In the genomic region with DNA sequence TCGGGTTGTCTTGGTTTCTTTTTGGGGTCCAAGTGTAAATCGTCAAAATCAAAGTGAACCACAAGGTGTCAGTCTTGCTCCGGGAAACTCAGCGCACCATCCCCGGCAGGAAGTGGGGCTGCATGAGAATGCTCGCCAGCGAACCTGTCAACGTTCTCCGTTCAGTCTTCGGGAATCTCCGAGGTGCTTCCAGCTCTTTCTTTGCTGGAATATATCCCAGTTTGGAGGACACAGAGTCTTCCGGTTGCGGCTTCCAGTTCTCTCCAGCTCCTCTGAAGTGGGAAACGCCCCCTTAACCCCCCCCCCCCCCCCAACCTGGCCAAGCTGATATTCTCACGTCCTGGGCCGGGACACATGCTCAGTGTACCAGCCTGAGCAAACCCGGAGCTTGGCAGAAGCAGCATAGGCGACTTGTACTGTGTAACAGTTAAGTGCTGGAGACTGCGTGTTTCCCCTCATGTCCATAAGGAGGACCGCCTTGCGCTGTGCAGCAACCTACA, we compare ENCODE assay signal across 8 mouse cellular contexts. TPM values are rescaled to one million over a fixed set of nuclear protein-coding genes. Genes with fewer than 3 reads are reported as not detected.
DNase-seq lines count a peak whose midpoint lies in the region; ATAC-seq and TF ChIP-seq lines count a peak whose summit lies in the region.

No protein-coding gene starts in this region.

- H3K27ac ChIP-seq in ES-E14 (ENCODE audit: insufficient read depth, low read depth, low read length, poor library complexity, severe bottlenecking) = no peak overlapping the region
- no peak overlapping the region for H3K27ac ChIP-seq in hindbrain, embryonic 10.5 days
- no peak overlapping the region for H3K27ac ChIP-seq in lung, embryonic 15.5 days

- in situ Hi-C loops in ES-E14 (cut with MboI; ENCODE audit: low sequenced_read_pairs in 2 of 2, unreplicated experiment in 2 of 2) = no loop called here

- no peaks in the 10 kb centered on the region for H3K9me3 ChIP-seq in ES-E14 (ENCODE audit: control insufficient read depth, insufficient read depth, low read depth, low read length)
- no peaks in the 10 kb centered on the region for H3K9me3 ChIP-seq in hindbrain, embryonic 10.5 days
- H3K9me3 ChIP-seq in lung, embryonic 15.5 days = no peaks in the 10 kb centered on the region

- peak overlapping the region; percentile 70 for H3K4me2 ChIP-seq in lung, embryonic 15.5 days

- DNase-seq in ES-E14 (ENCODE audit: low read depth, low spot score) = peak; percentile 54
- peak; percentile 54 for DNase-seq in cerebellum, adult 11-12 months
- DNase-seq in forelimb bud, embryonic 11.5 days (ENCODE audit: low read depth, low spot score) = peak; percentile 82
- peak; percentile 78 for DNase-seq in hindbrain, embryonic 10.5 days (ENCODE audit: low spot score)
- DNase-seq in layer of hippocampus, adult 9-10 months (ENCODE audit: low spot score) = peak; percentile 63
- peak; percentile 38 for DNase-seq in ovary, adult 18-20 months (ENCODE audit: low spot score)
- DNase-seq in thymus, postnatal 14 days = peak; percentile 71

- H3K4me1 ChIP-seq in ES-E14 (ENCODE audit: control insufficient read depth in 2 of 2, insufficient read depth in 2 of 2, low read length in 2 of 2, poor library complexity in 1 of 2) = no peaks in the 10 kb centered on the region; a peak in 1 of 4 replicates
- peaks cover 7% of the 10 kb centered on the region; the same call in 1 of the 2 replicates for H3K4me1 ChIP-seq in hindbrain, embryonic 10.5 days (replicated peaks)
- 0 out of 2 replicates have a peak, but pooled peaks cover 5% of the 10 kb centered on the region for H3K4me1 ChIP-seq in lung, embryonic 15.5 days

- ATAC-seq in lung, embryonic 15.5 days (ENCODE audit: borderline replicate concordance, extremely low read depth, low FRiP score, low TSS enrichment) = peak; percentile 76

- peaks cover 3% of the 10 kb centered on the region for H3K36me3 ChIP-seq in ES-E14 (ENCODE audit: control insufficient read depth, insufficient read depth, low read length, poor library complexity, severe bottlenecking)
- H3K36me3 ChIP-seq in hindbrain, embryonic 10.5 days = peaks cover 13% of the 10 kb centered on the region
- peaks cover 13% of the 10 kb centered on the region for H3K36me3 ChIP-seq in lung, embryonic 15.5 days

- peak overlapping the region; percentile 47 to 53 for H3K4me3 ChIP-seq in ES-E14 (ENCODE audit: insufficient read depth in 1 of 2, low read depth in 1 of 2, low read length in 2 of 2, poor library complexity in 1 of 2, severe bottlenecking in 1 of 2)
- H3K4me3 ChIP-seq in hindbrain, embryonic 10.5 days = peak overlapping the region; percentile 50
- H3K4me3 ChIP-seq in lung, embryonic 15.5 days = peak overlapping the region; percentile 35

- H3K27me3 ChIP-seq in hindbrain, embryonic 10.5 days (ENCODE audit: insufficient read depth, poor library complexity, severe bottlenecking) = no peaks in the 10 kb centered on the region
- no peaks in the 10 kb centered on the region for H3K27me3 ChIP-seq in lung, embryonic 15.5 days

- WGBS in hindbrain, embryonic 10.5 days = 12% methylated on average over 21 of the region's 21 CpGs
- WGBS in lung, embryonic 15.5 days = 4% methylated on average over 21 of the region's 21 CpGs

- H3K9ac ChIP-seq in ES-E14 (ENCODE audit: insufficient read depth, low read depth, low read length, poor library complexity, severe bottlenecking) = peak overlapping the region; percentile 44; the same call in 1 of the 2 replicates
- 0 out of 2 replicates have a peak overlapping the region, but pooled peaks have one; percentile 21 for H3K9ac ChIP-seq in lung, embryonic 15.5 days

TF ChIP-seq in ES-E14, 5 proteins besides CTCF, POLR2A, EP300 and RAD21:
- TF ChIP-seq ZNF384 (IDR thresholded peaks at IDR 0.05; ENCODE audit: low read depth, low read length) = no peak
- no peak for TF ChIP-seq MAFK (IDR thresholded peaks at IDR 0.05; ENCODE audit: insufficient read depth, low read depth, low read length)
- TF ChIP-seq CHD2 (IDR thresholded peaks at IDR 0.05; ENCODE audit: low read depth, low read length) = no peak
- TF ChIP-seq ZC3H11A (IDR thresholded peaks at IDR 0.05; ENCODE audit: borderline replicate concordance, low read depth, low read length) = no peak
- no peak for TF ChIP-seq HCFC1 (IDR thresholded peaks at IDR 0.05; ENCODE audit: borderline replicate concordance, insufficient read depth, low read length)

RNA-seq across cellular contexts. Expression of a gene that starts 10.3 kb away (rescaled TPM):
- 0.05 and 0.09 TPM in 2 replicates for total RNA-seq in ES-E14 (2012; rRNA removed)
- 0.05 and 0.09 TPM in 2 replicates for polyA plus RNA-seq in hindbrain, embryonic 10.5 days (2016; fragmentation: Nextera tagmentation; extraction: Ambion mirVana)
- 1.6 and 2.1 TPM in 2 replicates for polyA plus RNA-seq in lung, embryonic 15.5 days (2015; fragmentation: Nextera tagmentation; extraction: Ambion mirVana)

RNA-seq across cellular contexts. Expression of a gene that starts 47.1 kb away (rescaled TPM):
- 264 and 289 TPM in 2 replicates for total RNA-seq in ES-E14 (2012; rRNA removed)
- polyA plus RNA-seq in hindbrain, embryonic 10.5 days (2016; fragmentation: Nextera tagmentation; extraction: Ambion mirVana) = 59.9 and 94.3 TPM in 2 replicates
- 66.9 and 73.0 TPM in 2 replicates for polyA plus RNA-seq in lung, embryonic 15.5 days (2015; fragmentation: Nextera tagmentation; extraction: Ambion mirVana)
